Mouse (Mus musculus): ENCODE measurements around the gene Wnt5b.

DNA sequence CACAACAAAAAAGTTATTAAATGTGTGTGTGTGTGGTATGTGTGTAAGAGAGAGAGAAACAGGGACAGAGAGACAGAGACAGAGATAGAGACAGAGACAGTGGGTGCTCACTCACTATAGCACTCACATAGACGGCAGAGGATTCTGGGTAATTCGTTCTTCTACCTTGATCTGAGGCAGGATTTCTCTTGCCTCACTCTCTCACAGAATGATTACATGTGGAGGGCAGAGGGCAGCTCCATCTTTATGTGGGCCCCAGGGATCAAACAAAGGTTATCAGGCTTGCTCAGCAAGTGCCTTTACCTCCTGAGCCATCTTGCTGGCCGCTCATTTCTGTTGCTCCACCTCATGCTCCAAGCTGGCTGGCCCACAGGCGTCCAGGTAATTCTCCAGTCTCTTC is 109.8 kb downstream of the Wnt5b start:
- no peak for TF ChIP-seq CTCF (IDR thresholded peaks at IDR 0.05; ENCODE audit: borderline replicate concordance, extremely low read depth, insufficient read depth, insufficient read length)
- no peak for TF ChIP-seq POLR2A (IDR thresholded peaks at IDR 0.05; ENCODE audit: borderline replicate concordance, extremely low read depth, insufficient read depth, insufficient read length, poor library complexity, severe bottlenecking)

Data from brain, embryonic 14.5 days (tissue).